Mouse (Mus musculus) heart, embryonic 16.5 days (tissue): ENCODE measurements around the gene Hist1h1d. TPM values are rescaled to one million over a fixed set of nuclear protein-coding genes. Genes with fewer than 3 reads are reported as not detected.

Source experiments
- ATAC-seq: fragments of 200-750 bp; cut with Nextera tagmentation; replicated peaks from 2 replicates; pipeline ENCODE4 v1.8.0; 2017; ENCODE audit warnings: moderate number of reproducible peaks; ENCODE audit not compliant: insufficient read depth, low FRiP score; ENCODE audit errors: extremely low read depth
- H3K27ac ChIP-seq: fragments of 300-500 bp; sonication (generic); 2 replicates; pipeline ENCODE4 v1.5.1; 2014; ENCODE audit warnings: mild to moderate bottlenecking, low read length, control low read depth, moderate library complexity
- H3K27me3 ChIP-seq: fragments of 300-500 bp; sonication (generic); 2 replicates; pipeline ENCODE4 v1.6.1; 2014; ENCODE audit warnings: low read length, mixed read lengths; ENCODE audit not compliant: control insufficient read depth, insufficient read depth
- H3K36me3 ChIP-seq: fragments of 300-500 bp; sonication (generic); 2 replicates; pipeline ENCODE4 v1.6.1; 2014; ENCODE audit not compliant: control insufficient read depth, insufficient read depth
- H3K4me1 ChIP-seq: fragments of 300-500 bp; sonication (generic); 2 replicates; pipeline ENCODE4 v1.6.1; 2014; ENCODE audit warnings: low read length, mixed read lengths; ENCODE audit not compliant: control insufficient read depth, insufficient read depth
- H3K4me2 ChIP-seq: fragments of 300-500 bp; sonication (generic); 2 replicates; pipeline ENCODE4 v1.6.1; 2014; ENCODE audit warnings: low read depth, mild to moderate bottlenecking, control low read depth, low read length
- H3K4me3 ChIP-seq: fragments of 300-500 bp; sonication (generic); 2 replicates; pipeline ENCODE4 v1.5.1; 2014; ENCODE audit warnings: mild to moderate bottlenecking, control low read depth, low read length
- H3K9ac ChIP-seq: fragments of 300-500 bp; sonication (generic); 2 replicates; pipeline ENCODE4 v1.6.1; 2014; ENCODE audit warnings: low read length, control low read depth
- H3K9me3 ChIP-seq: fragments of 300-500 bp; sonication (generic); replicated peaks from 2 replicates; pipeline ENCODE4 v1.6.1; 2016; ENCODE audit warnings: low read length; ENCODE audit not compliant: control insufficient read depth
- WGBS: fragments of 180-500 bp; shearing (Covaris S2); extraction: QIAGEN DNeasy Blood & Tissue Kit; methylation state at CpG from one replicate; pipeline ENCODE4 v1.1.7; 2014; 5-methylcytosine and 5-hydroxymethylcytosine counted together
- polyA plus RNA-seq: library from polyadenylated mRNA; unstranded; fragments of >200 nt; fragmentation: Nextera tagmentation; extraction: Ambion mirVana; gene quantifications from 2 replicates; pipeline ENCODE4 v1.2.1, GENCODE M21; 2015

The Hist1h1d gene
- 0.21 and 0.37 TPM in 2 replicates for polyA plus RNA-seq

- Histone ChIP-seq H3K27ac (peak within 1 kb of the TSS; percentile 93), H3K4me1 (peaks cover 10% of the 10 kb centered on the region), H3K4me2 (peak within 1 kb of the TSS; percentile 70), H3K4me3 (no peak within 1 kb of the TSS), H3K27me3 (no peaks in the 10 kb centered on the region), H3K36me3 (no peaks in the 10 kb centered on the region), H3K9me3 (no peaks in the 10 kb centered on the region), H3K9ac (peak within 1 kb of the TSS; percentile 85; the same call in 1 of the 2 replicates)
- no peak for ATAC-seq
These were observed at the start of gene Hist1h1d for GRCm38 (mm10) chr13:23552962-23553361. TSS of gene Hist1h1d (plus strand) at chr13:23553262.

GRCm38 (mm10) chr13:23503797-23504196 lies 49.3 kb upstream of the Hist1h1d start:
- peak overlapping the region; percentile 14; the same call in 1 of the 2 replicates for H3K4me2 ChIP-seq
- H3K9ac ChIP-seq, result no peak overlapping the region
- no peak for ATAC-seq
- H3K27ac ChIP-seq, result no peak overlapping the region
- WGBS, result 4% methylated on average over 9 of the region's 9 CpGs
- peaks cover 17% of the 10 kb centered on the region for H3K4me1 ChIP-seq
- H3K4me3 ChIP-seq, result no peak overlapping the region
- no peaks in the 10 kb centered on the region for H3K36me3 ChIP-seq
- no peaks in the 10 kb centered on the region for H3K27me3 ChIP-seq
- H3K9me3 ChIP-seq, result no peaks in the 10 kb centered on the region

- H3K4me1 ChIP-seq, result peaks cover 20% of the 10 kb centered on the region
These were observed 47.3 kb upstream of the Hist1h1d start for GRCm38 (mm10) chr13:23505662-23506345.

GRCm38 (mm10) chr13:23506351-23506750 lies 46.7 kb upstream of the Hist1h1d start:
- H3K4me2 ChIP-seq, result peak overlapping the region; percentile 65
- no peak for ATAC-seq
- no peaks in the 10 kb centered on the region for H3K9me3 ChIP-seq
- peaks cover 20% of the 10 kb centered on the region for H3K4me1 ChIP-seq
- H3K27ac ChIP-seq, result peak overlapping the region; percentile 31; the same call in 1 of the 2 replicates
- H3K4me3 ChIP-seq, result peak overlapping the region; percentile 46
- H3K36me3 ChIP-seq, result no peaks in the 10 kb centered on the region
- WGBS, result 13% methylated on average over 13 of the region's 13 CpGs
- H3K27me3 ChIP-seq, result no peaks in the 10 kb centered on the region
- peak overlapping the region; percentile 60 for H3K9ac ChIP-seq

More at GRCm38 (mm10) chr13:23505662-23506345, 47.3 kb upstream of the Hist1h1d start:
- Histone ChIP-seq H3K4me2 (peak overlapping the region; percentile 65), H3K9me3 (no peaks in the 10 kb centered on the region), H3K36me3 (no peaks in the 10 kb centered on the region), H3K9ac (peak overlapping the region; percentile 60), H3K27me3 (no peaks in the 10 kb centered on the region), H3K27ac (peak overlapping the region; percentile 23; the same call in 1 of the 2 replicates), H3K4me3 (peak overlapping the region; percentile 46)
- WGBS, result 17% methylated on average over 14 of the region's 14 CpGs
- ATAC-seq, result 0 out of 2 replicates have a peak, but pooled peaks have one; percentile 37

- peak overlapping the region; percentile 65 for H3K4me2 ChIP-seq
- H3K4me3 ChIP-seq, result peak overlapping the region; percentile 46; the same call in 1 of the 2 replicates
- H3K9ac ChIP-seq, result no peak overlapping the region
- no peaks in the 10 kb centered on the region for H3K9me3 ChIP-seq
- H3K4me1 ChIP-seq, result peaks cover 16% of the 10 kb centered on the region
- ATAC-seq, result no peak
- no peaks in the 10 kb centered on the region for H3K36me3 ChIP-seq
- H3K27me3 ChIP-seq, result no peaks in the 10 kb centered on the region
- WGBS, result 33% methylated on average over 14 of the region's 14 CpGs
- H3K27ac ChIP-seq, result peak overlapping the region; percentile 31; the same call in 1 of the 2 replicates
These were observed 46.1 kb upstream of the Hist1h1d start for GRCm38 (mm10) chr13:23506819-23507515.

GRCm38 (mm10) chr13:23510127-23510526 lies 42.9 kb upstream of the Hist1h1d start:
- WGBS, result 38% methylated on average over 1 of the region's 1 CpGs
- Histone ChIP-seq H3K9ac (no peak overlapping the region), H3K4me2 (no peak overlapping the region), H3K9me3 (no peaks in the 10 kb centered on the region), H3K27ac (no peak overlapping the region), H3K27me3 (no peaks in the 10 kb centered on the region), H3K4me1 (peaks cover 13% of the 10 kb centered on the region), H3K4me3 (no peak overlapping the region), H3K36me3 (no peaks in the 10 kb centered on the region)
- ATAC-seq, result no peak

- 80% methylated on average over 1 of the region's 1 CpGs for WGBS
- Histone ChIP-seq H3K27me3 (no peaks in the 10 kb centered on the region), H3K4me1 (peaks cover 6% of the 10 kb centered on the region; the same call in 1 of the 2 replicates), H3K27ac (no peak overlapping the region), H3K36me3 (no peaks in the 10 kb centered on the region), H3K4me2 (no peak overlapping the region), H3K9me3 (no peaks in the 10 kb centered on the region), H3K4me3 (no peak overlapping the region), H3K9ac (no peak overlapping the region)
- no peak for ATAC-seq
These were observed 39.5 kb upstream of the Hist1h1d start for GRCm38 (mm10) chr13:23513517-23513916.

GRCm38 (mm10) chr13:23515281-23515680 lies 37.8 kb upstream of the Hist1h1d start:
- 78% methylated on average over 5 of the region's 5 CpGs for WGBS
- no peak overlapping the region for H3K27ac ChIP-seq
- no peak overlapping the region for H3K4me3 ChIP-seq
- ATAC-seq, result no peak
- no peaks in the 10 kb centered on the region for H3K36me3 ChIP-seq
- H3K9ac ChIP-seq, result no peak overlapping the region
- no peaks in the 10 kb centered on the region for H3K9me3 ChIP-seq
- no peak overlapping the region for H3K4me2 ChIP-seq
- peaks cover 4% of the 10 kb centered on the region; the same call in 1 of the 2 replicates for H3K4me1 ChIP-seq
- no peaks in the 10 kb centered on the region for H3K27me3 ChIP-seq
